Mouse (Mus musculus) layer of hippocampus, adult 9-11 months (tissue): ENCODE measurements at regions not wholly inside any gene's neighbourhood (a gene's known extent, or its start where the extent isn't known, plus 50 kb on each side); places are given as distances from the start of the nearest gene placed in this dataset.

ENCODE experiments used
- DNase-seq: peaks from one replicate; pipeline ENCODE4 v3.0.0; 2022

- DNase-seq = no peak
Observed at GRCm38 (mm10) chr4:9218380-9218779, 979.5 kb upstream of the Car8 start.

- no peak for DNase-seq
Observed at GRCm38 (mm10) chr4:9208606-9209005, 969.8 kb upstream of the Car8 start.

- no peak for DNase-seq
Observed at GRCm38 (mm10) chr4:9200012-9200411, 961.2 kb upstream of the Car8 start.

GRCm38 (mm10) chr4:9196435-9196834, 957.6 kb upstream of the Car8 start:
- DNase-seq = no peak

GRCm38 (mm10) chr4:9193121-9193520, 954.3 kb upstream of the Car8 start:
- DNase-seq = peak; percentile 16

GRCm38 (mm10) chr4:9185156-9185875, 946.5 kb upstream of the Car8 start:
- DNase-seq = no peak

GRCm38 (mm10) chr4:9184451-9185121, 945.7 kb upstream of the Car8 start:
- DNase-seq = no peak

- no peak for DNase-seq
Observed at GRCm38 (mm10) chr4:9174365-9174764, 935.5 kb upstream of the Car8 start.

- no peak for DNase-seq
Observed at GRCm38 (mm10) chr4:9162374-9162773, 923.5 kb upstream of the Car8 start.

- no peak for DNase-seq
Observed at GRCm38 (mm10) chr4:9161814-9162133, 922.9 kb upstream of the Car8 start.

GRCm38 (mm10) chr4:9161068-9161813, 922.4 kb upstream of the Car8 start:
- DNase-seq = no peak

GRCm38 (mm10) chr4:9147732-9148131, 908.9 kb upstream of the Car8 start:
- DNase-seq = no peak

GRCm38 (mm10) chr4:9144226-9145215, 905.7 kb upstream of the Car8 start:
- no peak for DNase-seq

GRCm38 (mm10) chr4:9143087-9143486, 904.2 kb upstream of the Car8 start:
- no peak for DNase-seq

- DNase-seq = no peak
Observed at GRCm38 (mm10) chr4:9141946-9142683, 903.3 kb upstream of the Car8 start.

- no peak for DNase-seq
Observed at GRCm38 (mm10) chr4:9140691-9141090, 901.9 kb upstream of the Car8 start.

GRCm38 (mm10) chr4:9136657-9137056, 897.8 kb upstream of the Car8 start:
- DNase-seq = no peak

GRCm38 (mm10) chr4:9136188-9136569, 897.3 kb upstream of the Car8 start:
- no peak for DNase-seq

- peak; percentile 96 for DNase-seq
Observed at GRCm38 (mm10) chr4:9135481-9136187, 896.8 kb upstream of the Car8 start.

- DNase-seq = peak; percentile 61
Observed at GRCm38 (mm10) chr4:9133695-9134094, 894.9 kb upstream of the Car8 start.

GRCm38 (mm10) chr4:9132982-9133625, 894.3 kb upstream of the Car8 start:
- DNase-seq = no peak
